Mouse (Mus musculus): ENCODE data around the gene Cntnap2.

- no peak for TF ChIP-seq CTCF (IDR thresholded peaks at IDR 0.05; ENCODE audit: low read depth, low read length)
- TF ChIP-seq POLR2A (IDR thresholded peaks at IDR 0.05; ENCODE audit: borderline replicate concordance, low read depth, low read length): no peak
Observed at GRCm38 (mm10) chr6:46414562-46414961, 1355.4 kb downstream of the Cntnap2 start.
